Mouse (Mus musculus) gastrocnemius, postnatal 4 days (tissue): ENCODE data around the gene Fam163b. TPM values are rescaled to one million over a fixed set of nuclear protein-coding genes. Genes with fewer than 3 reads are reported as not detected.

Experiments used
- DNase-seq, 2 experiments: peaks; one replicate each; pipeline ENCODE4 v3.0.0; 2021 to 2022; ENCODE audit warnings: low spot score in 2 of 2, mixed read lengths in 2 of 2
- total RNA-seq, 2 experiments: library from RNA; stranded (reverse); gene quantifications; 2 replicates each; pipeline ENCODE4 v1.2.3; 2021

Fam163b gene
- total RNA-seq, 2 experiments from 2014 or later, result 0.29 to 0.39 TPM

DNA sequence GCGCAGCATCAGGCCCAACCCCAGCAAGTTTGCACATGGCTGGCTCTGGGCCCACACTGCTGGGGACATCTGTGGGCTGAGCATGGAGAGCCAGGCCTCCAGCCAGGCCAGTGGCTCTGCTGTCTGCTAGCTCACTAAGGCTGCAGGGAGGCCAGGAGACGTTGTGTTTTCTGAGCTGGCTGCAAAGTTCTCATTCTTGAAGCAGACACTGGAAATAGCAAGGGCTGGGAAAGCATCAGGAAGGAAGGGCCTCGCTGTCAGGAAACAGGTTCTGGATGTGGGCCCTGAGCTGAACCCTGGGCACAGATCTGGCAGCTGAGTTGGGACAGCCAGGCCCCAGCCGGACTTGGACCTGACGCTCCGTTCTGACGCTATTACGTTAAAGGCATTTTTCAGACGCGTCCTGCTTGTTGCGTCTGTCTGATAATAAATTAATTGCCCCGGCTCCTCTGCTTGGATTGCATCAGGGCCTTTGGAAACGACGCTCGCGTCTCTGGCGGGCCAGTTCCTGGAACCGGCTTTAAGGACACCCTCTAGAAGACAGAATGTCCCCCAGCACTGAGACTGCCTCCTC is 54.1 kb downstream of the Fam163b start:
- DNase-seq, result peak; percentile 53 to 82

DNA sequence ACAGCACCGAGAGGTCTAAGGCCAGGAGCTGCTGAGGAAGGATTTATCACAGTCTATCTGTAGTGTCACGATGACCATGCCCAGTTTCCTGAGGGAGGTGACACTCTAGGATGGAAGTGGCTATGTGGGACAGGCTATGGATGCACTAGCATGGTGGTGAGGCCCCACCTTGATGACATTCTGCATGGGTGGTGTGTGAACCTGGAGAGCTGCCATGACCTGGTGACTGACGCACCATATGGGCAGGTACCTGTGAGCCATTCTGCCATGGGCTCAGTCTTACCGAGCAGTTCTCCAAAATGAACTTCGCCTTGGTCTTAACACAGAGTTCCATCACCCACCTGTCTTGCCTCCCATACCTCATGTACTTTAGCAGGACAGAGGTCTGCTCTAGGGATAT is 54.7 kb downstream of the Fam163b start:
- DNase-seq, result no peak

DNA sequence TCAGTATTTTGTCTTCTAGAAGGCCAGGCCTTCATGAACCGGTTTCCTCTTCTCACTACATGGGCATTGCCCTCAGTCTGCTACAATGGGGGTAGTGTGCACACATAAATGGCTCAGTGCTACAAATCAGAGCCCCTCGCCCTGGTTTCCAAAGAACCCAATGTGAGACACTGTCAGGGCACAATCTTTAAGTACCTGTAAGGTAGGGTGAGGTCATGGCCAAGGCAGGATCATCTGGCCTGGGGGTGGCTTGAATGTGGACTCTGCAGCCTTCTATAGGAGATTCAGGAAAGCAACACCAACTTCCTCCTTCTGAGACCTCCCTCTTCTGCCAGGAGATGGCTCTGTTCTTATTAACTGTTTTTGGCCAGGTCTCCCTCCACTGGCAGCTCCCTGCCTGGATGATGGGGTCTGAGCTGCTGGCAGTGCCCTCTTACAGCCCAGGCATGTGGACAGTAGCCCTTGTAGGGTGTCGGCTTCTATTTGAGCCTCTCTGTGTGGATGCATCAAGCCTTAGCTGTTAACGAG is 55.7 kb downstream of the Fam163b start:
- no peak for DNase-seq

GRCm38 (mm10) chr2:27085801-27086200 is 56.5 kb downstream of the Fam163b start:
- DNase-seq, result no peak

GRCm38 (mm10) chr2:27084963-27085362 is 57.3 kb downstream of the Fam163b start:
- no peak for DNase-seq

- DNase-seq, result no peak
Measured at GRCm38 (mm10) chr2:27083761-27084475, 58.4 kb downstream of the Fam163b start.

DNA sequence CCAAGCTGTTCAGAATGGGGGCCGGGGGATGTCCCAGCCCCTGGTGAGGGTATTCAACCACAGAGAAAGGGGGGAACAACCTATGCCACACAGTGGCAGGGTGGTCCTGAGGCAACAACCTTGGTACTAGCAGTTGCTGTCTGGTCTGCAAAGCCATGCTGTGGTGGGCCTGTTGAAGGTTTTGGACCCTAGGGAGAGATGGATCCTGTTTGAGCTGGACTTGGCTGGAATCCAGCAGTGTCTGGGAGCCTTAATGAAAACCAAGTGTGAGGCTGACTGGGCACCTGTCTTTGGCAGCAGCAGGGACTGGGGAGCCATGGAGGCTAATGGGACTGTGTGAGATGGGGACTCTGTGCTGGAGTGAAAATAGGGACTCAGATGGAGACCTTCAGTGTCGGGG is 62.6 kb downstream of the Fam163b start:
- DNase-seq, result no peak

DNA sequence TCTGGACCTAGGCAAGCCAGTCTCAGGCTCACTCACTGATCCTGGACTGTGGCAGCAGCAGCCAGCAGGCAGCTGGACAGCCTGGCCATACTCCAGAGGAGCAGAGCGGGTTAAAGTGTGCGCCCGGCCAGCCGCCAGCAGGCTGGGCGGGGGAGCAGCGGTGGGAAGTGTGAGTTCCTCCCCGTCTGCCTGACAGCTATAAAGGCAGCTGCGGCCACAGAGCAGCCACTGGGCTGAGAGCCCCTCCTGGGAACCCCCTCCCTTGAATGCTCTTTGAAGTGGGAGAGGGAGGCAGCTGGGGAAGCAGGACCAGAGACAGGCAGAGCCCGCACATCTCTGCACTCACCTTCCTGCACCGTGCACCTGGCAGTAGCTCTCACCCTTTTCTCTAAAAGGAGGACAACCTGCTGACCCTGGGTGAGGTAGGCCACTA is 63.1 kb downstream of the Fam163b start, which contains the start of gene Adamtsl2:
TSS of gene Adamtsl2 (plus strand) at position 228 of the 433 bp plus-strand sequence.
- peak; percentile 80 to 92 for DNase-seq

DNA sequence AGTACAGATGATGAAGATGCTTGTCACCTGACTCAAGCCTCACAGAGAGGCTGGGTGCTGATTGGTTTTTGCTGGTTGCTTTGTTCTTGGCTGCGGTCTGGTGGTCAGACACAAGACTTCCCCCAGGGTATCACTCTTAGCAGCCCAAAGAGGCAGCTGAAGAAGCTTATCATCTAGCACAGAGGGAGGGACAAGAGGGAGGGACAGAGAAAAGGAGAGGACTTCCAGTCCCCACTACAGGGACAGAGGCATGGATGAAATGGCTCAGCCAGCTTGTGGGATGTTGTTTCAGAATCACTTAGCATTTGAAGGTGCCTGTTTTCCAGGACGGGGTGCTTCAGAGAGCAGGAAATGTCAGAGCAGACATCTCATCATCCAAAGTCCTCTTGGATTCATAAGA is 64.0 kb downstream of the Fam163b start:
- DNase-seq, result no peak

DNA sequence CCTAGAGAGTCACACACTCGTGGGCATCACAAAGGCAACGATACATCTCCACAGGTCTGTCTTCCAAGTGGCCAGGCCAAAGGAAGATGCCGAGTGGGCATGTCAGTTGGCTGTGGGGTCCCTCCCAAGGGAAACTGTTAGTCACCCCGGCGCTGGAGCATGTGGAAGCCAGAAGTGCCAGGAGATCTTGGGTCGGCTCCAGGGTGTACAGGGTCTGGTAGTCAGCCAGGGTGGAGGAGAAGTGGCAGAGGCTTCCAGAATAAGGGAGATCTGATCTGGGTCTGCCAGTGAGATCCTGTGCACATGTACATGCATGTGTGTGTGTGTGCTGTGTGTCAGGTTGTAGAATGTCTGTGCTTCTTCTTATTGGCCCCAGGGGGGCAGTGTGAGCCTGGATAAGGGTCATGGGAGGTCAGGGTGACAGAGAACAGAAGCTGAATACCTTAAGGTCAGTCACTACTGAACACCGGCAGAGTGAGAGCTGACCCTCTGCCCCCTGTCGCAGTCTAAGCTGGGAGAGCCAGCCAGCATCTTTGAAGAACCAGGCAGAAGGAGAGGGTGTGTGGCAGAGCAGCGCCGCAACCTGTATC is 64.5 kb downstream of the Fam163b start:
- DNase-seq, result no peak

DNA sequence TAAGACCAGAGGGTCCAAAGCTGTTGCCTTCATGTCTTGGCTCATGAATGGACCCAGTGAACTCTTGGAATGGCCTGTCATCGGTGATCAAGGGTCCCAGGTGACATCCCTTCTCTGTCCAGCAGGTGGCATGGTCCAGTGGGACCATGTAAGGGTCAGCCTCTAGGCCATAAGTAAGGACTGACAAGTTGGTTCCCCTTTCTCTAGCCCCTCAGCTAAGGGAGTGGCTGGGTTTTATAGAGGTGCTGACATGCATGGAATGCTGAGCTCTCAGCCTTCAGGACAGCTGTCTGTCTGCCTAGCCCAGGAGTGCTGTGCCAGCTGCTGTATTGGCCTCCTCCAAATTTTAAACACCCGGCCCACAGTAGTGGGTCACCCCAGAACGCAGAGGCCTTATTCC is 66.8 kb downstream of the Fam163b start:
- DNase-seq, result no peak

GRCm38 (mm10) chr2:27074804-27075203 is 67.5 kb downstream of the Fam163b start:
- DNase-seq, result no peak

- no peak for DNase-seq
Measured at GRCm38 (mm10) chr2:27073407-27073806, 68.9 kb downstream of the Fam163b start.

DNA sequence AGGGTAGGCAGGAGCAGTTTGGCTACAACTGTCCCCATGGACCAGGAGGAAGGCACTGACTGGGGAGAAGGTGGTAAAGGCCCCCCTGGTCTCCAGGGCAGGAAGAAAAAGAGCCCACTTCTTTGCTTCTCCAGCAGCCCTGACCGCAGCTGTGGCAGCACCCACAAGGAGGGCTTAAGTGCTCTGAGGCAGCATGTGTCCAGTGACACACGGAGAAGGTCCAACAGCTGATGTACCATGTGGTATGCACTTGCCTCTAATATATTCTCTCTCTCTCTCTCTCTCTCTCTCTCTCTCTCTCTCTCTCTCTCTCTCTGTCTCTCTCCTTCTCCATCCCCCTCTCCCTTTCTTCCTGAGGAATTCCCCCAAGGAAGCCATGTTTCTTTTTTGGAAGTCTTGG is 70.3 kb downstream of the Fam163b start, which contains the start of gene Mymk:
TSS of gene Mymk (minus strand) at position 202 of the 400 bp plus-strand sequence.
- DNase-seq, result no peak

DNA sequence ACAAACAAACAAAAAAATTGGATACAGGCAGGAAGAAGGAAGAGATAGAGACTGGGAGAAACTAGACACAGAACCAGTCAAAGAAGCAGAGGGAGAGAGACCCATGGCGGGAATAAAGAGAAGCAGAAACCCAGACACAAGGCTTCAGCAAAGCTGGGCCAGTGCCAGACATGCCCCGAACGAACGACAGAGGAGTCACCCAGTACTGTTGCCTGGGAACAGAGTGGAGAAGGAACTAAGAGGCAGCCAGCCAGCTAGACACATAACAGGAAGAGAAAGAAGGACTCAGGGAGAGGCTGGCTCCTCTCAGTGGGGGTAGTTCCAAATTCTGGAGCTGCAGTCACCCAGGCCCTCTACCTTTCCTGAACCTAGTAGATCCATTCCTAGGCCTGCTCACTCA is 71.2 kb downstream of the Fam163b start:
- DNase-seq, result peak in 1 of 2 experiments; percentile 71

GRCm38 (mm10) chr2:27070247-27070813 is 72.0 kb downstream of the Fam163b start:
- no peak for DNase-seq

DNA sequence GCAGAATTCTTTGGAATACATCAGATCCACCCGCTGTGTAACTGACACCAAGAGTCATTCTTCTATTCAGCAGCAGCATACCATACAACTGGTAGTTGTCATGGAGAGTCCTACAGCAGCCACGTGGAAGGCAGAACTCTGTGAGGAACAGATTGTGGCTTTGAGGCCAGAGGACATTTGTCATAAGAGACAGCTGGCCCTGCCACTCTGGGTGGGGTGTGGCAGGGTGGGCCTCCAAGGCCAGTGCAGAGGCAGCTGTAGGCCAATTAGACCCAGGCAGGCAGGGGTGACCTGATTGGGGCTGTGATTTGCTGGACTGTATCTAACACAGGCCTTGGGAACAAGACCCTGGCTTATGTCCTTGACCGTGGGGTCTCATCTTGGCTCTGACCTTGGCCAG is 72.6 kb downstream of the Fam163b start:
- DNase-seq, result no peak

DNA sequence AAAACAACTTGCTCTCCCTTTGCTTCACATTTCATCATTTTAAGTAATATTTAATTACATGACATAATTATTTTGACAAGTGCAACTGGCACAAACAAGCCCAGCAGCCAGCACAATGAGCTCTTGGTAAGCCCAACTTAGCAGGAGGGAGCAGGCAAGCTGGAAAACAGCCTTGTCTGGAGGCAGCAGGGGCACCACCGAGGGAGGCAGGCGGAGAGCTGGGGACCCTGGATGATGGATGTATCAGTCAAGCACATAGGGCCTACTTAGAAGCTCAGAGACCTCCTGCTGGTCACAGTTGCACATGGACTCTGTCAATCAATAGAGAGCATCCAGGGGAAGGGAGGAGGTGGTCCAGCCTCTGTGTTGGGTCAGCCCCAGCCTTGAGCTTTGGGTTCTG is 74.3 kb downstream of the Fam163b start:
- DNase-seq, result no peak

- no peak for DNase-seq
Measured at GRCm38 (mm10) chr2:27067124-27067523, 75.2 kb downstream of the Fam163b start.
